In genomic region chr5:92376795-92377405, GRCm38 (mm10) we compare ENCODE assay signal across 16 mouse cellular contexts. TPM values are rescaled to one million over a fixed set of nuclear protein-coding genes. Genes with fewer than 3 reads are reported as not detected.
DNase-seq lines count a peak whose midpoint lies in the region; ATAC-seq and TF ChIP-seq lines count a peak whose summit lies in the region.
"Had no signal": no experiment of that assay in that cellular context is flagged by ENCODE, and none has a peak within 500 bp of the region (broad histone marks: within the 10 kb centered on the region; RNA-seq: fewer than 3 reads in every experiment).

No protein-coding gene starts in this region.

- no peak for TF ChIP-seq CTCF in kidney, adult 2 months (conservative IDR thresholded peaks at IDR 0.05; ENCODE audit: insufficient read depth, insufficient read length, low read depth, low read length)
- TF ChIP-seq CTCF in Patski (IDR thresholded peaks at IDR 0.05), result no peak
- no peak for TF ChIP-seq CTCF in hindbrain, postnatal 0 days (IDR thresholded peaks at IDR 0.05; ENCODE audit: low read depth)

- no peaks in the 10 kb centered on the region for H3K9me3 ChIP-seq in forebrain, embryonic 10.5 days
- no peaks in the 10 kb centered on the region for H3K9me3 ChIP-seq in forebrain, embryonic 16.5 days (ENCODE audit: control insufficient read depth, low read length)
- H3K9me3 ChIP-seq in intestine, embryonic 15.5 days, result no peaks in the 10 kb centered on the region
- H3K9me3 ChIP-seq in hindbrain, postnatal 0 days (ENCODE audit: low read length), result no peaks in the 10 kb centered on the region
- H3K9me3 ChIP-seq: neural tube, embryonic 13.5 days had no signal

- H3K4me1 ChIP-seq in forebrain, embryonic 10.5 days, result peaks cover 10% of the 10 kb centered on the region
- peaks cover 6% of the 10 kb centered on the region; the same call in 1 of the 2 replicates for H3K4me1 ChIP-seq in forebrain, embryonic 16.5 days (replicated peaks; ENCODE audit: control insufficient read depth, insufficient read depth, low read length)
- peaks cover 3% of the 10 kb centered on the region; the same call in 1 of the 2 replicates for H3K4me1 ChIP-seq in kidney, adult 2 months (ENCODE audit: control insufficient read depth, insufficient read depth, low read length)
- peaks cover 14% of the 10 kb centered on the region; the same call in 1 of the 2 replicates for H3K4me1 ChIP-seq in intestine, embryonic 15.5 days (replicated peaks)
- no peaks in the 10 kb centered on the region for H3K4me1 ChIP-seq in hindbrain, postnatal 0 days (ENCODE audit: insufficient read depth, low read length)
- H3K4me1 ChIP-seq: neural tube, embryonic 13.5 days had no signal

- POLR2A ChIA-PET in Patski (lab: Charles Lee), result no interaction called here

- H3K27me3 ChIP-seq in forebrain, embryonic 10.5 days (ENCODE audit: poor library complexity, severe bottlenecking), result no peaks in the 10 kb centered on the region
- no peaks in the 10 kb centered on the region for H3K27me3 ChIP-seq in forebrain, embryonic 16.5 days (replicated peaks; ENCODE audit: control insufficient read depth, insufficient read depth, low read length)
- no peaks in the 10 kb centered on the region for H3K27me3 ChIP-seq in kidney, adult 2 months (replicated peaks; ENCODE audit: control insufficient read depth, insufficient read depth, low read length)
- H3K27me3 ChIP-seq in Patski, result no peaks in the 10 kb centered on the region
- H3K27me3 ChIP-seq in intestine, embryonic 15.5 days (replicated peaks), result no peaks in the 10 kb centered on the region
- H3K27me3 ChIP-seq in hindbrain, postnatal 0 days (ENCODE audit: insufficient read depth, low read length), result no peaks in the 10 kb centered on the region
- H3K27me3 ChIP-seq: neural tube, embryonic 13.5 days had no signal

- 0 out of 2 replicates have a peak overlapping the region, but pooled peaks have one; percentile 31 for H3K27ac ChIP-seq in forebrain, embryonic 10.5 days
- no peak overlapping the region for H3K27ac ChIP-seq in forebrain, embryonic 16.5 days (ENCODE audit: low read length)
- peak overlapping the region; percentile 8; the same call in 1 of the 2 replicates for H3K27ac ChIP-seq in kidney, adult 2 months (ENCODE audit: insufficient read depth, low read depth, low read length)
- H3K27ac ChIP-seq in intestine, embryonic 15.5 days, result no peak overlapping the region
- no peak overlapping the region for H3K27ac ChIP-seq in hindbrain, postnatal 0 days
- H3K27ac ChIP-seq: neural tube, embryonic 13.5 days had no signal

- ATAC-seq in forebrain, embryonic 16.5 days, result no peak
- peak; percentile 31 for ATAC-seq in Patski
- peak; percentile 46; the same call in 1 of the 2 replicates for ATAC-seq in intestine, embryonic 15.5 days
- no peak for ATAC-seq in hindbrain, postnatal 0 days
- ATAC-seq in granulocyte monocyte progenitor cell, adult 5-6 weeks (replicated peaks; ENCODE audit: poor library complexity, severe bottlenecking), result no peak

- no peak for TF ChIP-seq POLR2A in kidney, adult 2 months (IDR thresholded peaks at IDR 0.05; ENCODE audit: low read depth, low read length)

- no peak overlapping the region for H3K4me2 ChIP-seq in forebrain, embryonic 16.5 days (ENCODE audit: low read length)
- peak overlapping the region; percentile 35 for H3K4me2 ChIP-seq in intestine, embryonic 15.5 days (replicated peaks)
- H3K4me2 ChIP-seq in hindbrain, postnatal 0 days (ENCODE audit: low read depth, low read length), result no peak overlapping the region
- H3K4me2 ChIP-seq: neural tube, embryonic 13.5 days had no signal

- no peak for DNase-seq in forebrain, embryonic 10.5 days (ENCODE audit: extremely low spot score, low spot score)
- no peak for DNase-seq in kidney, adult 2 months
- no peak for DNase-seq in kidney, postnatal 25 days
- no peak for DNase-seq in Patski (ENCODE audit: low read depth, low spot score)
- no peak for DNase-seq in hindbrain, postnatal 0 days (ENCODE audit: low spot score)
- DNase-seq: cerebellum, postnatal 10 days; thymus, postnatal 36 days had no signal

- no peak overlapping the region for H3K9ac ChIP-seq in forebrain, embryonic 16.5 days (replicated peaks; ENCODE audit: low read depth, low read length)
- no peak overlapping the region for H3K9ac ChIP-seq in intestine, embryonic 15.5 days
- H3K9ac ChIP-seq in hindbrain, postnatal 0 days (replicated peaks; ENCODE audit: low read length), result no peak overlapping the region
- H3K9ac ChIP-seq: neural tube, embryonic 13.5 days had no signal

- CTCF ChIA-PET in Patski (lab: Charles Lee), result interaction anchor here (1.0 to 3.5 kb wide), 4 partner anchors 21 to 129 kb away, joined by 3 to 19 read pairs (median 3); no protein-coding TSS in a partner anchor

- WGBS in forebrain, embryonic 10.5 days, result 59% methylated on average over 13 of the region's 13 CpGs
- 27% methylated on average over 13 of the region's 13 CpGs for WGBS in forebrain, embryonic 16.5 days
- 44% methylated on average over 13 of the region's 13 CpGs for WGBS in kidney, adult 2 months
- 11% methylated on average over 13 of the region's 13 CpGs for WGBS in intestine, embryonic 15.5 days
- 56% methylated on average over 13 of the region's 13 CpGs for WGBS in hindbrain, postnatal 0 days

- no peaks in the 10 kb centered on the region for H3K36me3 ChIP-seq in forebrain, embryonic 10.5 days (replicated peaks)
- no peaks in the 10 kb centered on the region for H3K36me3 ChIP-seq in forebrain, embryonic 16.5 days (ENCODE audit: control insufficient read depth, insufficient read depth)
- no peaks in the 10 kb centered on the region for H3K36me3 ChIP-seq in kidney, adult 2 months (ENCODE audit: control insufficient read depth, insufficient read depth, low read length)
- H3K36me3 ChIP-seq in intestine, embryonic 15.5 days, result no peaks in the 10 kb centered on the region
- no peaks in the 10 kb centered on the region for H3K36me3 ChIP-seq in hindbrain, postnatal 0 days (ENCODE audit: insufficient read depth, low read length)
- H3K36me3 ChIP-seq: neural tube, embryonic 13.5 days had no signal

- in situ Hi-C loops in Patski (cut with MboI; ENCODE audit: low pct_unique_long_range_greater_than_20kb), result no loop called here

- H3K4me3 ChIP-seq in forebrain, embryonic 10.5 days, result no peak overlapping the region
- no peak overlapping the region for H3K4me3 ChIP-seq in forebrain, embryonic 16.5 days (replicated peaks; ENCODE audit: low read length)
- no peak overlapping the region for H3K4me3 ChIP-seq in kidney, adult 2 months (ENCODE audit: insufficient read depth, low read depth, low read length)
- H3K4me3 ChIP-seq in intestine, embryonic 15.5 days (replicated peaks), result no peak overlapping the region
- no peak overlapping the region for H3K4me3 ChIP-seq in hindbrain, postnatal 0 days (ENCODE audit: low read length)
- H3K4me3 ChIP-seq: neural tube, embryonic 13.5 days had no signal

RNA-seq across cellular contexts. Expression of gene Cxcl10, which starts 28.2 kb away (rescaled TPM):
- polyA plus RNA-seq in forebrain, embryonic 10.5 days (2016; fragmentation: Nextera tagmentation; extraction: Ambion mirVana), result 0.33 TPM in 1 of 2 replicates, not detected in the other
- 0.61 TPM in 1 of 2 replicates, not detected in the other for polyA plus RNA-seq in forebrain, embryonic 16.5 days (2015; fragmentation: Nextera tagmentation; extraction: Ambion mirVana)
- polyA plus RNA-seq in kidney, adult 2 months (2012; rRNA removed), result 10.2 and 16.6 TPM in 2 replicates
- 2.1 TPM for polyA plus RNA-seq in Patski (2021)
- 1.9 and 2.4 TPM in 2 replicates for polyA plus RNA-seq in intestine, embryonic 15.5 days (2015; fragmentation: Nextera tagmentation; extraction: Ambion mirVana)
- not detected in 2 replicates for total RNA-seq in hindbrain, postnatal 0 days (2014; rRNA removed)
- polyA plus RNA-seq in hindbrain, postnatal 0 days (2015; fragmentation: Nextera tagmentation; extraction: Ambion mirVana), result 0.54 and 0.80 TPM in 2 replicates
- not detected in 2 replicates for total RNA-seq in granulocyte monocyte progenitor cell, adult 5-6 weeks (2014; fragmentation: Nextera tagmentation)
- total RNA-seq in granulocyte monocyte progenitor cell, adult 5-6 weeks (2017), result 4.6 and 18.8 TPM in 2 replicates
- total RNA-seq: left cerebral cortex, postnatal 10 days had no signal

RNA-seq across cellular contexts. Expression of gene Art3, which starts 45.3 kb away (rescaled TPM):
- polyA plus RNA-seq in forebrain, embryonic 10.5 days (2016; fragmentation: Nextera tagmentation; extraction: Ambion mirVana), result 0.48 and 1.2 TPM in 2 replicates
- polyA plus RNA-seq in forebrain, embryonic 16.5 days (2015; fragmentation: Nextera tagmentation; extraction: Ambion mirVana), result 3.5 and 5.4 TPM in 2 replicates
- 7.1 and 8.8 TPM in 2 replicates for polyA plus RNA-seq in kidney, adult 2 months (2012; rRNA removed)
- not detected for polyA plus RNA-seq in Patski (2021)
- polyA plus RNA-seq in intestine, embryonic 15.5 days (2015; fragmentation: Nextera tagmentation; extraction: Ambion mirVana), result 3.7 and 4.0 TPM in 2 replicates
- 1.8 and 4.1 TPM in 2 replicates for total RNA-seq in hindbrain, postnatal 0 days (2014; rRNA removed)
- polyA plus RNA-seq in hindbrain, postnatal 0 days (2015; fragmentation: Nextera tagmentation; extraction: Ambion mirVana), result 8.0 and 10.2 TPM in 2 replicates
- 1.1 TPM in 1 of 2 replicates, not detected in the other for total RNA-seq in granulocyte monocyte progenitor cell, adult 5-6 weeks (2014; fragmentation: Nextera tagmentation)
- 4.8 TPM in 1 of 2 replicates, not detected in the other for total RNA-seq in granulocyte monocyte progenitor cell, adult 5-6 weeks (2017)
- total RNA-seq: megakaryocyte-erythroid progenitor cell, adult 5-6 weeks had no signal

RNA-seq across cellular contexts. Expression of gene Cxcl9, which starts 49.0 kb away (rescaled TPM):
- polyA plus RNA-seq in forebrain, embryonic 10.5 days (2016; fragmentation: Nextera tagmentation; extraction: Ambion mirVana), result not detected in 2 replicates
- not detected in 2 replicates for polyA plus RNA-seq in forebrain, embryonic 16.5 days (2015; fragmentation: Nextera tagmentation; extraction: Ambion mirVana)
- polyA plus RNA-seq in kidney, adult 2 months (2012; rRNA removed), result 8.2 and 14.6 TPM in 2 replicates
- 0.03 TPM for polyA plus RNA-seq in Patski (2021)
- polyA plus RNA-seq in intestine, embryonic 15.5 days (2015; fragmentation: Nextera tagmentation; extraction: Ambion mirVana), result 0.20 TPM in 1 of 2 replicates, not detected in the other
- total RNA-seq in hindbrain, postnatal 0 days (2014; rRNA removed), result not detected in 2 replicates
- not detected in 2 replicates for polyA plus RNA-seq in hindbrain, postnatal 0 days (2015; fragmentation: Nextera tagmentation; extraction: Ambion mirVana)
- total RNA-seq in granulocyte monocyte progenitor cell, adult 5-6 weeks (2014; fragmentation: Nextera tagmentation), result not detected in 2 replicates
- 0.22 and 0.52 TPM in 2 replicates for total RNA-seq in granulocyte monocyte progenitor cell, adult 5-6 weeks (2017)
- total RNA-seq: ES-E14; left cerebral cortex, postnatal 10 days; megakaryocyte-erythroid progenitor cell, adult 5-6 weeks had no signal
- polyA plus RNA-seq: embryonic facial prominence, embryonic 11.5 days; hindbrain, embryonic 11.5 days; neural tube, embryonic 13.5 days had no signal

RNA-seq across cellular contexts. Expression of gene Nup54, which starts 58.1 kb away (rescaled TPM):
- polyA plus RNA-seq in forebrain, embryonic 10.5 days (2016; fragmentation: Nextera tagmentation; extraction: Ambion mirVana), result 75.1 and 75.8 TPM in 2 replicates
- polyA plus RNA-seq in forebrain, embryonic 16.5 days (2015; fragmentation: Nextera tagmentation; extraction: Ambion mirVana), result 63.4 and 65.6 TPM in 2 replicates
- polyA plus RNA-seq in kidney, adult 2 months (2012; rRNA removed), result 14.5 and 14.8 TPM in 2 replicates
- 48.6 TPM for polyA plus RNA-seq in Patski (2021)
- 51.1 and 55.5 TPM in 2 replicates for polyA plus RNA-seq in intestine, embryonic 15.5 days (2015; fragmentation: Nextera tagmentation; extraction: Ambion mirVana)
- total RNA-seq in hindbrain, postnatal 0 days (2014; rRNA removed), result 72.6 and 90.2 TPM in 2 replicates
- polyA plus RNA-seq in hindbrain, postnatal 0 days (2015; fragmentation: Nextera tagmentation; extraction: Ambion mirVana), result 41.3 and 42.3 TPM in 2 replicates
- 45.1 and 73.9 TPM in 2 replicates for total RNA-seq in granulocyte monocyte progenitor cell, adult 5-6 weeks (2014; fragmentation: Nextera tagmentation)
- 82.6 and 103 TPM in 2 replicates for total RNA-seq in granulocyte monocyte progenitor cell, adult 5-6 weeks (2017)

Comparison
In these comparisons a context has a peak if more than half of its experiments do, and no peak if none do; other contexts are left out.
1. H3K27ac ChIP-seq: peak in forebrain, embryonic 10.5 days (single experiment) and kidney, adult 2 months (single experiment); none in forebrain, embryonic 16.5 days (single experiment), intestine, embryonic 15.5 days (single experiment) and hindbrain, postnatal 0 days (single experiment).
2. ATAC-seq: peak in Patski (single experiment) and intestine, embryonic 15.5 days (single experiment); none in forebrain, embryonic 16.5 days (single experiment), hindbrain, postnatal 0 days (single experiment) and granulocyte monocyte progenitor cell, adult 5-6 weeks (single experiment).